Mouse (Mus musculus) hindbrain, postnatal 0 days (tissue): Measurements from ENCODE around the gene Tmc7. TPM values are rescaled to one million over a fixed set of nuclear protein-coding genes. Genes with fewer than 3 reads are reported as not detected.
A peak's percentile ranks its signal among the peaks of the same experiment; 100 is the strongest.

Experiments used
- ATAC-seq: fragments of 200-750 bp; cut with Nextera tagmentation; 2 replicates; pipeline ENCODE4 v1.8.0; 2017; ENCODE audit warnings: mild to moderate bottlenecking, moderate TSS enrichment, moderate library complexity
- DNase-seq: peaks from one replicate; pipeline ENCODE4 v3.0.0-alpha.2; 2015; ENCODE audit warnings: low spot score
- H3K27ac ChIP-seq: fragments of 300-500 bp; sonication (generic); 2 replicates; pipeline ENCODE4 v1.5.1; 2014; ENCODE audit warnings: mild to moderate bottlenecking
- H3K27me3 ChIP-seq: fragments of 300-500 bp; sonication (generic); 2 replicates; pipeline ENCODE4 v1.6.1; 2014; ENCODE audit warnings: low read length, mixed read lengths; ENCODE audit not compliant: insufficient read depth
- H3K36me3 ChIP-seq: fragments of 300-500 bp; sonication (generic); 2 replicates; pipeline ENCODE4 v1.6.1; 2014; ENCODE audit warnings: low read length, mixed read lengths; ENCODE audit not compliant: insufficient read depth
- H3K4me1 ChIP-seq: fragments of 300-500 bp; sonication (generic); 2 replicates; pipeline ENCODE4 v1.6.1; 2014; ENCODE audit warnings: antibody characterized with exemption, low read length, mixed read lengths; ENCODE audit not compliant: insufficient read depth
- H3K4me2 ChIP-seq: fragments of 300-500 bp; sonication (generic); 2 replicates; pipeline ENCODE4 v1.6.1; 2014; ENCODE audit warnings: low read depth, mild to moderate bottlenecking, low read length, moderate library complexity, mixed read lengths
- H3K4me3 ChIP-seq: fragments of 300-500 bp; sonication (generic); 2 replicates; pipeline ENCODE4 v1.5.1; 2014; ENCODE audit warnings: low read length
- H3K9ac ChIP-seq: fragments of 300-500 bp; sonication (generic); replicated peaks from 2 replicates; pipeline ENCODE4 v1.6.1; 2014; ENCODE audit warnings: mild to moderate bottlenecking, low read length, moderate library complexity, mixed read lengths
- H3K9me3 ChIP-seq: fragments of 300-500 bp; sonication (generic); 2 replicates; pipeline ENCODE4 v1.6.1; 2016; ENCODE audit warnings: low read length, mixed read lengths
- CTCF ChIP-seq: IDR thresholded peaks from 2 replicates; pipeline ENCODE4 v1.5.1; 2016; ENCODE audit warnings: antibody characterized with exemption, control low read depth, low read depth
- WGBS: fragments of 180-500 bp; shearing (Covaris S2); extraction: QIAGEN DNeasy Blood & Tissue Kit; methylation state at CpG from one replicate; pipeline ENCODE4 v1.1.7; 2014; 5-methylcytosine and 5-hydroxymethylcytosine counted together
- polyA plus RNA-seq: library from polyadenylated mRNA; unstranded; fragments of >200 nt; fragmentation: Nextera tagmentation; extraction: Ambion mirVana; gene quantifications from 2 replicates; pipeline ENCODE4 v1.2.1, GENCODE M21; 2015
- total RNA-seq: library from RNA; depleted of rRNA; stranded (reverse); fragments of >200 nt; gene quantifications from 2 replicates; pipeline ENCODE4 v1.2.3, GENCODE M21; 2014

Tmc7 gene
- total and polyA plus RNA-seq, 2 experiments from 2014 or later: 5.3 to 11.8 TPM

DNA sequence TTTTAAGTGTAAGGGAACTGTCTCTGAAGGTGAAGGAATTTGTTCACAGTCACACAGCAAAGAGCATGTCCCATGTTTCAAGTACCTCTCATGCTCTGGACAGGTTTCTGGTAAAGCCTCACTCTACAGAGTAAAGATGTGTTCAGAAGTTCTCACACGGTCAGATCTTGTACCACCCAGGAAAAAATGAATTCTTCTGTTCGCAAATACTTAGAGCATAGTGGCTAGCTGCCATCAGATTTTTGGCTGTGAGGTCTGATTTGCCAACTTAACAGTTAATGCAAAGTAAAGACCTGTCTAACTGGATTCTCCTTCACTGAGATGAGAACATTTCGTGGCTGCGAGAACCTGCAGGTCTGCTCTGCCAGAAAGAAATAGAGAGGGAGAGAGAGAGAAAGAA is 49.5 kb downstream of the Tmc7 start:
- no peak for TF ChIP-seq CTCF
- Histone ChIP-seq H3K9ac (no peak overlapping the region), H3K4me1 (no peaks in the 10 kb centered on the region; the same call in 1 of the 2 replicates), H3K27ac (no peak overlapping the region), H3K27me3 (no peaks in the 10 kb centered on the region), H3K4me2 (no peak overlapping the region), H3K4me3 (no peak overlapping the region), H3K9me3 (no peaks in the 10 kb centered on the region), H3K36me3 (peaks cover 15% of the 10 kb centered on the region)
- no peak for ATAC-seq
- no peak for DNase-seq
- 90% methylated on average over 4 of the region's 4 CpGs for WGBS

DNA sequence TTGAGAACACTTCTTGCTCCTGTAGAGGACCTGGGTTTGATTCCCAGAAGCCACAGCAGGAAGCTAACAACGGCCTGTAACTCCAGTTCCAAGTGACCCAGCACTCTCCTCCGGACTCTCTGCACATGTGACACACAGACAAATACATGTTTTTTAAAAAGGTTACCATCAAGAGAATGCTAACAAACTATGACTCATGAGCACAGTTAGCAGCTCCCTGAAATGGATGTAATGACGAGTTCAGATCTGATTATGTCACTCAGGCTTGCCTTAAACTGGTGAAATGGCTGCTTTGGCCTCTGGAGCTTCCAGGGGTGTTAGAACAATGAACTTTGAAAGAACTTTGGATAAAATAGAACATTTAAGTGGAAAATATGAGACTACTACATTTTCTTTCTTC is 50.2 kb downstream of the Tmc7 start:
- ATAC-seq (no peak), DNase-seq (no peak)
- H3K4me3 ChIP-seq: no peak overlapping the region
- H3K36me3 ChIP-seq: peaks cover 13% of the 10 kb centered on the region
- no peak overlapping the region for H3K9ac ChIP-seq
- TF ChIP-seq CTCF: no peak
- WGBS: 72% methylated on average over 3 of the region's 3 CpGs
- no peaks in the 10 kb centered on the region for H3K27me3 ChIP-seq
- H3K4me2 ChIP-seq: no peak overlapping the region
- no peak overlapping the region for H3K27ac ChIP-seq
- no peaks in the 10 kb centered on the region; the same call in 1 of the 2 replicates for H3K4me1 ChIP-seq
- H3K9me3 ChIP-seq: no peaks in the 10 kb centered on the region

DNA sequence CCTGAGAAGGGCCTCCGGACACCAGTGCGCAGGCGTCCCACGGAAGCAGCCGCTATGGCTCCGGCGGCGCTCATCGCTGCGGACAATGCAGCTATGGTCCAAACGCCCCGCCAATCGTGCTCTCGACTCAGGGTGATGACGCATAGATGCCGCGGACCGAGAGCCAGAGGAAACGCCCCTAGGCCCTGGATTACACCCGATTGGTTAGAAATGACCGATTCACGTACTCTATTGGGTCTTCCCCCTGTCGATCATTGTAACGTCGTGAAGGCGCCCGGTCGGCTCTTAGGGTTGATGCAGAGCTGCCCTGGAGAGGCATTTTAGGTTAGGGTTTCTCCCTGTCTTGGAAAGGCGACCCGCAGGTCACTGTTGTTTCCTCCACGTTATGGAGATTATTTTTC is 51.4 kb downstream of the Tmc7 start, which contains the start of gene Coq7:
Gene Coq7, minus strand, starts transcription at position 179 of the 401 bp plus-strand sequence.
- Histone ChIP-seq H3K4me3 (peak within 1 kb of the TSS; percentile 54), H3K4me1 (no peaks in the 10 kb centered on the region; the same call in 1 of the 2 replicates), H3K9me3 (no peaks in the 10 kb centered on the region), H3K4me2 (peak within 1 kb of the TSS; percentile 80), H3K36me3 (peaks cover 5% of the 10 kb centered on the region; the same call in 1 of the 2 replicates), H3K9ac (peak within 1 kb of the TSS; percentile 67), H3K27me3 (no peaks in the 10 kb centered on the region), H3K27ac (peak within 1 kb of the TSS; percentile 96)
- DNase-seq: peak; percentile 99
- peak; percentile 100 for ATAC-seq
- under 1% methylated on average over 31 of the region's 31 CpGs for WGBS
- TF ChIP-seq CTCF: no peak

DNA sequence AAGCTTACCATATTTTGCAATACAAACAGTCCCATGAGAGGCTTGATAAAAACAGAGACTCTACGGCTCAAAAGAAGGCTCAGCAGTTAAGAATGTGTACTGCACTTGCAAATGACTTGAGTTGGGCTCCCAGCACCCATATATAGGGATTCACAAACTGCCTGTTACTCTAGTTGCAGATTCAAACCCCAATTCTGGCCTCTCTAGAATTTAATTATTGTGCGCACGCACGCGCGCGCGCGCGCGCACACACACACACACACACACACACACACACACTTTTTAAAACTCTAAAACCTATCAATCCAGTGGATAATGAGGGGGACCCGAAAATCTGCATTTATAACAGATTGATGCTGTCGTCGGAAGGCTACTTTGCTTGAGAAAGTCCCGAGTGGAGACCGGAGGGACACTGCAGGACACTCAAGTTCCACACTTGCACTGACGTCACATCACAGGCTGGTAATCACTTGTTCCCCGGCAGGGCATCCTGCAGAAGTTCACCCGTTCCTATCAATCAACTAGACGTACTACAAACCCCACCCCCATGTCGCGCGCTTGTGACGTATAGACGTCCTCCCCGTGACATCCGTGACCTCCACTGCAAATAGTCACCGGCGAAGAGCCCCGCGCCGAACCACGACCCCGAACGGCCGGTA is 51.9 kb downstream of the Tmc7 start:
- TF ChIP-seq CTCF: peak; percentile 41
- peak overlapping the region; percentile 71 for H3K4me2 ChIP-seq
- WGBS: under 1% methylated on average over 36 of the region's 36 CpGs
- no peaks in the 10 kb centered on the region for H3K9me3 ChIP-seq
- ATAC-seq: peak; percentile 97
- peak overlapping the region; percentile 54 for H3K4me3 ChIP-seq
- peak; percentile 98 for DNase-seq
- H3K36me3 ChIP-seq: peaks cover 5% of the 10 kb centered on the region; the same call in 1 of the 2 replicates
- H3K27me3 ChIP-seq: no peaks in the 10 kb centered on the region
- peak overlapping the region; percentile 55 for H3K9ac ChIP-seq
- H3K27ac ChIP-seq: peak overlapping the region; percentile 96
- H3K4me1 ChIP-seq: no peaks in the 10 kb centered on the region; the same call in 1 of the 2 replicates

DNA sequence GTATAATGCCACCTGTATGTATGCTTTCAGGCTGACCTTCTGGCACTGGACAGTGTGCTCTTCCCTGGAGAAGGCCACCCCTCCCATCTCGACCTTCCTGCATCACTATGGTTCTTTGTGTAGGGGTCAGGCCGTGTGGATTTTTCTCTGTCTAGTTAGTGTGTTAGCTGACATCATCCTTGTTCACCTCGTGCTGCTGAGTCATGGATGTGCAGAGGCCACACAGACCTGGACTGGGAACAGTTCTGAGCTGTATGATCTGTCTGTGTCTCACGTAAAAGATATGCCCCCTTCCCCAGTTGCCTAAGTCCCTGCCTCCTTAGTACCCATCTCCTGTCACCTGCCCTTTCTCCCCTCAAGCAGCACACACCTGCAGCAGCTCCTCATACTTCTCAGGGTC is 57.6 kb downstream of the Tmc7 start:
- Histone ChIP-seq H3K4me2 (no peak overlapping the region), H3K9ac (no peak overlapping the region), H3K4me1 (no peaks in the 10 kb centered on the region), H3K9me3 (no peaks in the 10 kb centered on the region), H3K36me3 (peaks cover 15% of the 10 kb centered on the region; the same call in 1 of the 2 replicates), H3K27ac (no peak overlapping the region), H3K27me3 (no peaks in the 10 kb centered on the region), H3K4me3 (no peak overlapping the region)
- no peak for DNase-seq
- ATAC-seq: no peak
- WGBS: 89% methylated on average over 4 of the region's 4 CpGs
- no peak for TF ChIP-seq CTCF

DNA sequence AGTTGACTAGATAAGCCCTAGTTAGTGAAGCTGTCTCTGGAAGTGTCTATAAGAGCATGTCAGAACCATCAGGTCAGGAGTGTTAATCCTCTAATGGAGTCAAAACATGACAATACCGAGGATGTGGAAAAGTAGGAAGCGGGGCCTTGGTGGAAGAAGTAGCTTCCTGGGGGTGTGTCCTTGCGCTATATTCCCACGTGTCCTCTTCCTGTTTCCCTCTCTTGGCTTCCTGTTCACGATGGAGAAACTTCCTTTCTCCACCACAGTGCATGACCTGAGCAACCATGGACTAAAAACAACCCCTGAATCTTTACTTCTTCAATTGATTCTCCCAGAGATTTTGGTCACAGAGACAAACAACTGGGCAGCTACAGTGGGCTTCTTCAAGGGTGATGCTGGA is 62.5 kb downstream of the Tmc7 start:
- Histone ChIP-seq H3K27ac (no peak overlapping the region), H3K4me1 (no peaks in the 10 kb centered on the region), H3K4me3 (no peak overlapping the region), H3K36me3 (peaks cover 10% of the 10 kb centered on the region; the same call in 1 of the 2 replicates), H3K9me3 (no peaks in the 10 kb centered on the region), H3K4me2 (no peak overlapping the region), H3K27me3 (no peaks in the 10 kb centered on the region), H3K9ac (no peak overlapping the region)
- TF ChIP-seq CTCF: no peak
- DNase-seq (no peak), ATAC-seq (no peak)
- 89% methylated on average over 5 of the region's 5 CpGs for WGBS

DNA sequence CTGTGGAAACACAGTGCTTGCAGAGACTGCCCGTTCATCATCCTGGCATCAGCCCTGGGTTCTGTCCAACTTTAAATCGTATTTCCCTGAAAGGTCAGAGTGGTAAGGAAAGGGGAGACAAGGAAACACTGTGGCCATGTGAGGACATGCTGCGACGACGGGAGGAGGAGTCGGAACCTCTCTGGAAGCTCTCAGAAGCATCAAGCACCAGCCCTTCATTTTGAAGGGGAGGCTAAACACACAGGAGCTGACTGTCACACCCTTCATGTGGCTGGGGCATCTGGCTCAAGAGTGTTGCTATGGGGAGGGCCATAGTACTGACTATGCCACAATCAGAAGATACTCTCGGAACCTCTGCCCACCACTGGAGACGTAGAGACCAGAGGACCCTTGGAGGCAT is 64.9 kb downstream of the Tmc7 start:
- 81% methylated on average over 8 of the region's 8 CpGs for WGBS
- TF ChIP-seq CTCF: no peak
- DNase-seq (no peak), ATAC-seq (no peak)
- H3K4me3 ChIP-seq: no peak overlapping the region
- no peaks in the 10 kb centered on the region for H3K4me1 ChIP-seq
- no peaks in the 10 kb centered on the region for H3K36me3 ChIP-seq
- no peaks in the 10 kb centered on the region for H3K9me3 ChIP-seq
- no peaks in the 10 kb centered on the region for H3K27me3 ChIP-seq
- no peak overlapping the region for H3K9ac ChIP-seq
- no peak overlapping the region for H3K4me2 ChIP-seq
- H3K27ac ChIP-seq: no peak overlapping the region
